Mouse (Mus musculus) intestine, embryonic 14.5 days (tissue): ENCODE results near the gene Rapgef6. TPM values are rescaled to one million over a fixed set of nuclear protein-coding genes. Genes with fewer than 3 reads are reported as not detected.

ENCODE experiments used
- ATAC-seq: fragments of 200-750 bp; cut with Nextera tagmentation; replicated peaks from 2 replicates; pipeline ENCODE4 v1.8.0; 2017; ENCODE audit warnings: low read depth, moderate number of reproducible peaks, moderate TSS enrichment, moderate library complexity; ENCODE audit not compliant: low FRiP score, low TSS enrichment
- DNase-seq: peaks from one replicate; pipeline ENCODE4 v3.0.0-alpha.2; 2018; ENCODE audit warnings: low spot score
- H3K27ac ChIP-seq: fragments of 300-500 bp; sonication (generic); 2 replicates; pipeline ENCODE4 v1.5.1; 2014; ENCODE audit warnings: low read depth, mild to moderate bottlenecking, control low read depth
- H3K27me3 ChIP-seq: fragments of 300-500 bp; sonication (generic); replicated peaks from 2 replicates; pipeline ENCODE4 v1.6.1; 2014; ENCODE audit warnings: low read length, control low read depth; ENCODE audit not compliant: control insufficient read depth, insufficient read depth
- H3K36me3 ChIP-seq: fragments of 300-500 bp; sonication (generic); 2 replicates; pipeline ENCODE4 v1.6.1; 2014; ENCODE audit warnings: low read length, control low read depth; ENCODE audit not compliant: control insufficient read depth, insufficient read depth
- H3K4me1 ChIP-seq: fragments of 300-500 bp; sonication (generic); replicated peaks from 2 replicates; pipeline ENCODE4 v1.6.1; 2014; ENCODE audit warnings: low read length, control low read depth, mixed read lengths; ENCODE audit not compliant: control insufficient read depth, insufficient read depth
- H3K4me2 ChIP-seq: fragments of 300-500 bp; sonication (generic); 2 replicates; pipeline ENCODE4 v1.6.1; 2014; ENCODE audit warnings: low read length
- H3K4me3 ChIP-seq: fragments of 300-500 bp; sonication (generic); 2 replicates; pipeline ENCODE4 v1.5.1; 2014; ENCODE audit warnings: low read depth, low read length, control low read depth, mixed read lengths
- H3K9ac ChIP-seq: fragments of 300-500 bp; sonication (generic); 2 replicates; pipeline ENCODE4 v1.6.1; 2014; ENCODE audit warnings: mild to moderate bottlenecking, low read length
- H3K9me3 ChIP-seq: fragments of 300-500 bp; sonication (generic); 2 replicates; pipeline ENCODE4 v1.6.1; 2016; ENCODE audit warnings: low read length, control low read depth; ENCODE audit not compliant: control insufficient read depth
- WGBS: fragments of 180-500 bp; shearing (Covaris S2); extraction: QIAGEN DNeasy Blood & Tissue Kit; methylation state at CpG from one replicate; pipeline ENCODE4 v1.1.7; 2014; 5-methylcytosine and 5-hydroxymethylcytosine counted together
- polyA plus RNA-seq: library from polyadenylated mRNA; unstranded; fragments of >200 nt; fragmentation: Nextera tagmentation; extraction: Ambion mirVana; gene quantifications from 2 replicates; pipeline ENCODE4 v1.2.1, GENCODE M21; 2014

Rapgef6 gene
- 31.4 and 35.0 TPM in 2 replicates for polyA plus RNA-seq

DNA sequence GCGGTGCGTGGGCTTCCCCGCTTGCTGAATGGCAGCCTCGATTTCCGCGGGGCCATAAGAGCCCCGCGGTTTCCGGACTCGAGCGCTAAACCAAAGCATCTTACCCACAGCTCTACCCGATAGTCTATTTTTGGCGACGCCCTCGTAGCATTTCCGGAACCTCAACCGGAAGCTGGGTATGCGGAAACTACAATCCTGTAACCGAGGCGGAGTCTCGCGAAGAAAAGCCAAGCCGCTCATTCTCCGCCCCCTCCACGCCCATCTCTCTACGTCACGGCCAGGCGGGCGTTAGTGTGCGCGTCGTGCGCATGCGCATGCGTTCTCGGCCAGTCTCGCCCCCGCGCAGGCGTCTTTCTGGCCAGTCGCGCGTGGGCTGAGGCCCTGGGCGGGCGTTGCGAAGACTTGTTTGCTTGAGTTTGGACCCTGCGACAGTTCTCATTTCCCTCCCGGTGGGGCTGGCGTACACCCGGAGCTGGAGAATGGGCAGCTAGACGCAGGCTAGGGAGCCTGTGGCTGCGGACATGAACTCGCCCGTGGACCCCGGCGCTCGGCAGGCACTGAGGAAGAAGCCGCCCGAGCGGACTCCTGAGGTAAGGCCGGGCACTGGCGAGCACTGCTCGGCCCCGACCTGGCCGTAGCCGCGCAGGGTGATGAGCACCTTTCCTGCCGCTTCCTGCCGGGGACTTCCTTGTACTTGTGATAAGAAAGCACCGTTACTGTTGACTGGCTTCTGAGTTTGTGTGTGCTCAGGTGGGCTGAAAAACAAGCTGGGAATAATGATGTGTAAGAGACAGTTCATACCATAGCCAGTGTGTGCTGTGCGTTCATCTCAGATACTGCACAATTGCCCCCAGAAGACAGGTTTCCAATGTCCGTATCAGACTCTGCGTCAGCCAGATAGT, at the start of gene Rapgef6:
TSS of gene Rapgef6 (plus strand) at position 319 of the 902 bp plus-strand sequence.
- peak within 1 kb of the TSS; percentile 95 for H3K27ac ChIP-seq
- H3K4me1 ChIP-seq: peaks cover 18% of the 10 kb centered on the region; the same call in 1 of the 2 replicates
- no peaks in the 10 kb centered on the region for H3K27me3 ChIP-seq
- H3K9ac ChIP-seq: peak within 1 kb of the TSS; percentile 76
- peak within 1 kb of the TSS; percentile 88 for H3K4me2 ChIP-seq
- ATAC-seq (peak; percentile 96), DNase-seq (peak; percentile 100)
- under 1% methylated on average over 73 of the region's 73 CpGs for WGBS
- no peaks in the 10 kb centered on the region for H3K9me3 ChIP-seq
- H3K36me3 ChIP-seq: no peaks in the 10 kb centered on the region
- H3K4me3 ChIP-seq: peak within 1 kb of the TSS; percentile 63

DNA sequence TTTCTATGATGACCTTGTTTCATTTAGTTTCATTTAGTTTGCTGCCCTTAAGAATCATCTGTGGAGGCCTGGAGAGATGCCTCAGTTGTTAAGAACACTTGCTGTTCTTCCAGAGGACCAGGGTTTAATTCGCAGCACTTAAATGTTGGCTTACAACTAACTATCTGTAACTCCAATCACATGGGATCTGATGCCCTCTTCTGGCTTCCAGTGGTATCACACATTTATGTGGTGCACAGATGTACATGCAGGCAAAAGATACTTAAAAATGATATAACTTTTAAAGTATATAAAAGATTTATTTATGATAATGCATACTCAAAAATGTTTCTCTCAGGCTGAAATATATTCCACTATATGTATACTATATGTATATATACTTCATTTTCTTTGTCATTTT, 44.2 kb upstream of the Rapgef6 start:
- H3K4me3 ChIP-seq: no peak overlapping the region
- no peak for DNase-seq
- 91% methylated on average over 1 of the region's 1 CpGs for WGBS
- no peaks in the 10 kb centered on the region for H3K27me3 ChIP-seq
- H3K36me3 ChIP-seq: peaks cover 19% of the 10 kb centered on the region
- no peak overlapping the region for H3K9ac ChIP-seq
- H3K9me3 ChIP-seq: no peaks in the 10 kb centered on the region
- H3K4me1 ChIP-seq: no peaks in the 10 kb centered on the region
- ATAC-seq: no peak
- no peak overlapping the region for H3K27ac ChIP-seq
- H3K4me2 ChIP-seq: no peak overlapping the region

DNA sequence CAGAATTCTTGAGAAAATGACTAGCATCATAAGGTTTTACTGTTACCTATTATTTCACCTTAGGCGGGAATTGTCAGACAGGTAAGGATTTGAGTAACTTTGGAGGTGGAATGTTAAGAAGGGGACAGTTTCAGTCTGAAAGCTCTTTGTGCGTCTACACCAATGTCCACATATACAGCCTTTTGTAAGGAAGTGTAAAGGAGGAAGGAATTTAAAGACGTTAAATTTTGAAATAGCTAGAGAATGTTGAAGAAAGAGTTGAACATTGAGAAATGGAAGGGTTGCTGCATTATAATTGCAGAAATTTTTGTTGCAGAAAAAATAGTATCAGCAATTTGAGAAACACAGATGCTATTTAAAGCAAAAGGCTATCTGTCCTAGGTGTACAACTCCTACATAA, 36.6 kb upstream of the Rapgef6 start:
- Histone ChIP-seq H3K36me3 (peaks cover 24% of the 10 kb centered on the region), H3K9me3 (no peaks in the 10 kb centered on the region), H3K9ac (no peak overlapping the region), H3K4me2 (no peak overlapping the region), H3K4me1 (no peaks in the 10 kb centered on the region), H3K27ac (no peak overlapping the region), H3K27me3 (no peaks in the 10 kb centered on the region), H3K4me3 (no peak overlapping the region)
- WGBS: 92% methylated on average over 3 of the region's 3 CpGs
- no peak for ATAC-seq
- no peak for DNase-seq

DNA sequence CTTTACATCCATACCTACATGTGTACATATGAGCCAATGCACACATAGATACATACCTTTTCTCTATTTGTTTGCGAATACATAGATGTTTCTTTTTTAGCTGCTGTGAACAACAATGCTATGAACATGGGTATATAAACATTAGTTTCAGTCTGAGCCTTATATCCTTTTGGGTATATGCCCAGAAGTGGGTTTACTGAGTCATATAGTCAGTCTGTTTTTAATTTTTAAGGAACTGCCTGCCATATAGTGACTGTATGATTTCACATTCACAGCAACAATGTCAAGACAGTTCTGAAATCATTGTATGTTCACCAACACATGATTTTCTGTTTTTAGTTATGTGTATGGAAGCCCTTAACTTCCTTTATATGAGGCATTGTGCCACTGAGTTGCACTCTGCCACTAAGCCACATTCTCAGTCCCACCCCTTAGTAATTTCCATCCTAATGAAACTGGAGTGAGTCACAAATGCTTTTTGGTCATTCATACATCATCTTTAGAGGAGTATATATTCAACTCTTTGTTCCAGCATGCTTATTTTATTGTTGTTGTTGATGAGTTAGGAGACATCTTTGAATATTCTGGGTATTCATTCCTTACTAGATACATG, 30.6 kb upstream of the Rapgef6 start:
- WGBS: 97% methylated on average over 1 of the region's 1 CpGs

DNA sequence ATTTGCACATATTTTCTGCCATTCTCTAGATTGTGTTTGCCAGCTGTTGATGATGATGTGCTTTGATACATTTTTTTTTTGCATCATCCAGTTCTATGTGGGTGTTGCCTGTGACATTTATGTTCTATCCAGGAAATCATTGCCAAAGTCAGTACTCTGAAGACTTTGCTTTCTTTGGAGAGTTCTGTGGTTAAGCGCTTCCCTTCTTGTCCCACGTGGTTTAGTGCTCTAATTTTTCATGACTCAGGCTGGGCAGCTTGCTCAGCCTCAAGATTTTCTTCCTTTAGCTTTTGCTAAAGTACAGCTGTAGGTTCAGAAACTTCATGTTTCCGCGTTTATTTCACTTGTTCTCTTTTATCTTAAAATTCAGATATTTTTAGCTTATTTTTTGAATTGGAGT, 30.1 kb upstream of the Rapgef6 start:
- H3K9me3 ChIP-seq: no peaks in the 10 kb centered on the region
- ATAC-seq (no peak), DNase-seq (no peak)
- no peak overlapping the region for H3K4me3 ChIP-seq
- 92% methylated on average over 4 of the region's 4 CpGs for WGBS
- no peak overlapping the region for H3K4me2 ChIP-seq
- H3K27ac ChIP-seq: no peak overlapping the region
- H3K9ac ChIP-seq: no peak overlapping the region
- no peaks in the 10 kb centered on the region for H3K27me3 ChIP-seq
- H3K4me1 ChIP-seq: no peaks in the 10 kb centered on the region
- H3K36me3 ChIP-seq: peaks cover 40% of the 10 kb centered on the region

More for the DNA sequence above, 30.6 kb upstream of the Rapgef6 start:
- H3K27ac ChIP-seq: no peak overlapping the region
- no peak overlapping the region for H3K9ac ChIP-seq
- H3K4me1 ChIP-seq: no peaks in the 10 kb centered on the region
- H3K4me3 ChIP-seq: no peak overlapping the region
- no peak overlapping the region for H3K4me2 ChIP-seq
- no peaks in the 10 kb centered on the region for H3K9me3 ChIP-seq
- DNase-seq (no peak), ATAC-seq (no peak)
- no peaks in the 10 kb centered on the region for H3K27me3 ChIP-seq
- H3K36me3 ChIP-seq: peaks cover 37% of the 10 kb centered on the region

DNA sequence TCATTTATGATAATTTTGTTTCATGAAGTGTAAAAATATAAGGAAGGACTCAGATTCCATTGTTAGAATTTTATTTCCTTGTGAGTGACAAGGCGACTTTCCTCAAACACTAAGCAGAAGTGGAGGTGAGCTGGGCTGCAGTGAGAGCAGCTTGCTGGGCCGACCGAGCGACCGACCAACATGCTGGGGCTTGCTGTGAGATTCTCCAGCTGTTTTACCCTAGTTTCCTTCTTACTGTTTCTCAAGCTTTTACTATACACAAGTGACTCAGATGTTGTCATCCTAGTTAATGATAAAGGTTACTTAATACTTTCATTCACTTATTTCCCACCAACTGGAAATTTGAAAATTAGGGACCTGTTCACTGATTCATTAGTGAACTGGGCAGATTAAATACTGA, 22.8 kb upstream of the Rapgef6 start:
- ATAC-seq: no peak
- H3K4me3 ChIP-seq: no peak overlapping the region
- H3K9ac ChIP-seq: no peak overlapping the region
- peaks cover 43% of the 10 kb centered on the region for H3K36me3 ChIP-seq
- no peaks in the 10 kb centered on the region for H3K9me3 ChIP-seq
- no peak overlapping the region for H3K4me2 ChIP-seq
- H3K4me1 ChIP-seq: no peaks in the 10 kb centered on the region
- DNase-seq: no peak
- no peak overlapping the region for H3K27ac ChIP-seq
- 71% methylated on average over 5 of the region's 5 CpGs for WGBS
- no peaks in the 10 kb centered on the region for H3K27me3 ChIP-seq

DNA sequence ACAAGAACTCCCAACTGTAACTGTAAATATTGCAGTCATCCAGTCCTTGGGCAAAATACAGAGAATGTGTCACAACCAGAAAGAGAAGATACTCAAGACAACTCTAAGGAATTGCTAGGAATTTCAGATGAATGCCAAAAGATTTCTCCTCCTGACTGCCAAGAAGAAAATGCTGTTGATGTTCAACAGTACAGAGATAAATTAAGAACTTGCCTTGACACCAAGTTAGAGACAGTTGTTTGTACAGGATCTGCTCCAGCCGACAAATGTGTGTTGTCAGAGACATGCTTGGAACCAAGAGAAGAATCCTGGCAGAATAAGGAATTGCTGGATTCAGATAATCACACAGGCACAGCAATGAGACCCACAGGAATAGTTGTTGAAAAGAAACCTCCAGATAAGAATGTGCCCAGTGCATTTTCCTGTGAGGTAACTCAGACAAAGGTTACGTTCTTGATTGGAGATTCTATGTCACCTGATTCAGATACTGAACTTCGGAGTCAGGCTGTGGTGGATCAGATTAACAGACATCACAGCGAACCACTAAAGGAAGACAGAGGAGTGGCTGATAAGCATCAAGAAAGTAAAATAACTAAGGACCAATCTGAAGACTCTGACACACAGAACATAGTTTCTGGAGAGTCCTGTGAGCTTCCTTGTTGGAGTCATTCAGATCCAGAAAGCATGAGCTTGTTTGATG, 20.0 kb upstream of the Rapgef6 start:
- ATAC-seq: no peak
- no peak for DNase-seq
- 83% methylated on average over 4 of the region's 4 CpGs for WGBS

DNA sequence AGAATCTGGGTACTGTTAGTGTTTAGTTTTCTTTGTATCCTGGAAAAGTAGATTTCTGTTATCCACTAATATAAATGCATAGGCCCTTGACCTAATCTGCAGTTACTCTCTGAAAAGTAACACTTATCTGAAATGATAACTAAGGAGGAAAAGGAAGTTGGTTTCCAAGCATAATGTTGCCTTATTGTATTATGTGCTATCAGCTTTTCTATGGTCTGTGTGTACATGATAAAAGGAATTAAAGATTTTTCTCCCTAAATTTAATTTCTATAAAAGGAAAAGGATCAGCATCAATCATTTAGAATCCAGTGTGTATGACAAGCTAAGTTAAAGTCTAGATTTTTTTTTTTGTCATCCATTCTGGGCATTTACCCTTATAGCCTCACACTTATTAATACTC, 9.1 kb upstream of the Rapgef6 start:
- Histone ChIP-seq H3K36me3 (peaks cover 39% of the 10 kb centered on the region), H3K4me2 (no peak overlapping the region), H3K27me3 (no peaks in the 10 kb centered on the region), H3K9ac (no peak overlapping the region), H3K4me1 (no peaks in the 10 kb centered on the region), H3K9me3 (no peaks in the 10 kb centered on the region), H3K27ac (no peak overlapping the region), H3K4me3 (no peak overlapping the region)
- ATAC-seq: no peak
- no peak for DNase-seq

More for the DNA sequence above, 20.0 kb upstream of the Rapgef6 start:
- no peaks in the 10 kb centered on the region for H3K9me3 ChIP-seq
- H3K27me3 ChIP-seq: no peaks in the 10 kb centered on the region
- H3K9ac ChIP-seq: no peak overlapping the region
- peaks cover 35% of the 10 kb centered on the region for H3K36me3 ChIP-seq
- no peak overlapping the region for H3K27ac ChIP-seq
- H3K4me2 ChIP-seq: no peak overlapping the region
- H3K4me3 ChIP-seq: no peak overlapping the region
- H3K4me1 ChIP-seq: no peaks in the 10 kb centered on the region
